Mouse (Mus musculus) E14TG2a.4 (cell line): Measurements from ENCODE around the gene Prkn.

Source experiments
- CTCF ChIP-seq: conservative IDR thresholded peaks from 2 replicates; pipeline ENCODE4 v1.5.1; 2014; ENCODE audit warnings: low read length
- NANOG ChIP-seq: IDR thresholded peaks from 2 replicates; pipeline ENCODE4 v1.6.1; 2014; ENCODE audit warnings: borderline replicate concordance, low read length, mixed read lengths

DNA sequence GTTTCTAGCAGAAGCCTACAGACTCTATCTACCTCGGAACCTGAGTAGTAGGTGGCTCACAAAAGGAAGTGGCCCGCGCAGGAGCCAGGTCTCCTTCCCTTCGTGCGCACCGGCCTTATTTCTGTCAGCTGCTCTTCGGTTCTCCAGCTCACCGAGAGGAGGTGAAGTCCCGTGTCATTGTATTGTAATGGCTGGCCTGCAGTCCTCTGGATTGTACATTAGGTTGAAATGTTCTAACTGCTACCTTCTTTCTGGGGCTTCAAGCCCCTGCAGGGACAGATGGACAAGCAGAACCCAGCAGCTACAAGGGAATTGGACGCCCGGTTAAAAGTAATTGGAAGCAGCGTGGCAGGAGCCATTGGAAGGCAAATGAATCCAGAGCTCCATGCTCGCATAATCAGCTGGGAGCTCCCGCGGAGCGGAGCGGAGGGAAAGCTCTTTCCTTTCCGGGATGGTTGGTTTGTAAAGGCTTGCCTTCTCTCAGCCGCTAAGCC, 1072.7 kb downstream of the Prkn start:
- TF ChIP-seq CTCF (no peak), NANOG (no peak)
